ENCODE assay signal across 8 mouse cellular contexts in the genomic region with DNA sequence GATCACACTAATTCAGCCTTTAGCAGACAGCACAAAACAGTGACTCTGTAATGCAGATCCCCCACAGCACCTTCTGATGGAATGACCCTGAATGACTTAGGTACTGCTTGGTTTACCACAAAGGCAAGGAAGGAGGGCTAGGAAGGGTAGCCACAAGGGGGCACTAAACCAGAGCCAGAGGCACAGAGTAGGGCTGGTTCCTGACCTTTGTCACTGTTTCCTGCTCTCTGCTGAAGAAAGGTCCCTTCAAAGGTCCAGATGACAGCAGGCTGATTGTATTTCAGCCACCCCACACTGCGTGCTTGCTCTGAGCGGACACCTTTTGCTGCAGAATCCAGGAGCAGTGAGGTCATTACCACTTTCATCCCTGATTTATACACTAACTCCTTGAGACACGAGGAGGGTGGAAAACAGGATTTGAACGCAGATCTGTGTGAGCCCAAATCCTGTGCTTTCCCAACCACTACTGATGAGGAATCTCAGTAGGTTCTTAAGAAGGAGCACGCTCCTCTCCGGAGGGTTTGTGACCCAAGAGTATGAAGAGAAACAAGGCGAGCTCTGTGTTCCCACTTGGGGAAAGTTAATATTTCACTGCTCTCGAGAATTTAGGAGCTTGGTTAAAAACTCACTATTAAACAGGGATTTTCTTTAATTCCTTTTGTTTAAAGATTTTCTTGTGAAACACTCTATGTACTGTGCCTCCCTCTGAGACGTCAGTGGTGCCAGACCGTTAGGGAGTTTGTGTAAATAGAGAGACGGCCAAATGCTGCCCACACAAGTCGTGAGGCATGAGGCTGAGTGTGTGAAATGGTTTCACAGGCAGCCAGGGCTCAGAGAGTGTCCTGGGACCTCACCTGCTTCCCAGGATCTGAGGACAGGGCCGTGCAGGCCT.
DNase-seq lines count a peak whose midpoint lies in the region; ATAC-seq lines count a peak whose summit lies in the region.

No protein-coding gene starts in this region.

- peak; percentile 44 for DNase-seq in cerebellum, adult 9-10 months
- no peak for DNase-seq in cerebellum, adult 11-12 months
- peak; percentile 34 for DNase-seq in urinary bladder, postnatal 14 days (ENCODE audit: low spot score)
- DNase-seq in urinary bladder, postnatal 25 days (ENCODE audit: low spot score), result no peak
- DNase-seq in induced T-regulatory cell, adult 2 months (ENCODE audit: low read depth), result peak; percentile 4
- DNase-seq in liver, embryonic 11.5 days (ENCODE audit: low spot score), result no peak
- no peak for DNase-seq in frontal cortex, postnatal 10 days (ENCODE audit: low spot score in 2 of 2)

- H3K9ac ChIP-seq in liver, embryonic 11.5 days (ENCODE audit: low read depth, low read length), result no peak overlapping the region
- H3K9ac ChIP-seq in stomach, embryonic 15.5 days, result no peak overlapping the region

- H3K4me3 ChIP-seq in liver, embryonic 11.5 days (ENCODE audit: low read depth, low read length), result no peak overlapping the region
- H3K4me3 ChIP-seq in stomach, embryonic 15.5 days (replicated peaks), result no peak overlapping the region

- peak; percentile 36 for ATAC-seq in liver, embryonic 11.5 days (replicated peaks; ENCODE audit: low FRiP score)
- ATAC-seq in stomach, embryonic 15.5 days (ENCODE audit: insufficient read depth, low FRiP score, low read depth), result 0 out of 2 replicates have a peak, but pooled peaks have one; percentile 25

- no peaks in the 10 kb centered on the region for H3K27me3 ChIP-seq in liver, embryonic 11.5 days (replicated peaks; ENCODE audit: control insufficient read depth, insufficient read depth, low read length)
- H3K27me3 ChIP-seq in stomach, embryonic 15.5 days (replicated peaks), result no peaks in the 10 kb centered on the region

- no peaks in the 10 kb centered on the region for H3K9me3 ChIP-seq in liver, embryonic 11.5 days (ENCODE audit: control insufficient read depth, low read length)
- no peaks in the 10 kb centered on the region for H3K9me3 ChIP-seq in stomach, embryonic 15.5 days

- H3K36me3 ChIP-seq in liver, embryonic 11.5 days (ENCODE audit: control insufficient read depth, insufficient read depth, low read length), result no peaks in the 10 kb centered on the region
- no peaks in the 10 kb centered on the region for H3K36me3 ChIP-seq in stomach, embryonic 15.5 days

- no peak overlapping the region for H3K27ac ChIP-seq in liver, embryonic 11.5 days (ENCODE audit: low read depth, low read length)
- no peak overlapping the region for H3K27ac ChIP-seq in stomach, embryonic 15.5 days

- WGBS in liver, embryonic 11.5 days, result 62% methylated on average over 13 of the region's 13 CpGs
- 40% methylated on average over 13 of the region's 13 CpGs for WGBS in stomach, embryonic 15.5 days

- H3K4me1 ChIP-seq in liver, embryonic 11.5 days (replicated peaks; ENCODE audit: control insufficient read depth, insufficient read depth, low read length), result 0 out of 2 replicates have a peak, but pooled peaks cover 5% of the 10 kb centered on the region
- peaks cover 4% of the 10 kb centered on the region; the same call in 1 of the 2 replicates for H3K4me1 ChIP-seq in stomach, embryonic 15.5 days

- H3K4me2 ChIP-seq in liver, embryonic 11.5 days, result no peak overlapping the region
- H3K4me2 ChIP-seq in stomach, embryonic 15.5 days, result no peak overlapping the region

Comparison
In these comparisons a context has a peak if more than half of its experiments do, and no peak if none do; other contexts are left out.
1. DNase-seq: peak in cerebellum, adult 9-10 months (single experiment), urinary bladder, postnatal 14 days (single experiment) and induced T-regulatory cell, adult 2 months (single experiment); none in cerebellum, adult 11-12 months (single experiment), urinary bladder, postnatal 25 days (single experiment), liver, embryonic 11.5 days (single experiment) and frontal cortex, postnatal 10 days (0 of 2).